Mouse (Mus musculus): ENCODE measurements around the gene Rem1. TPM values are rescaled to one million over a fixed set of nuclear protein-coding genes. Genes with fewer than 3 reads are reported as not detected.

The Rem1 gene
- total RNA-seq, 2 experiments from 2014 or later = 0.42 to 2.0 TPM

DNA sequence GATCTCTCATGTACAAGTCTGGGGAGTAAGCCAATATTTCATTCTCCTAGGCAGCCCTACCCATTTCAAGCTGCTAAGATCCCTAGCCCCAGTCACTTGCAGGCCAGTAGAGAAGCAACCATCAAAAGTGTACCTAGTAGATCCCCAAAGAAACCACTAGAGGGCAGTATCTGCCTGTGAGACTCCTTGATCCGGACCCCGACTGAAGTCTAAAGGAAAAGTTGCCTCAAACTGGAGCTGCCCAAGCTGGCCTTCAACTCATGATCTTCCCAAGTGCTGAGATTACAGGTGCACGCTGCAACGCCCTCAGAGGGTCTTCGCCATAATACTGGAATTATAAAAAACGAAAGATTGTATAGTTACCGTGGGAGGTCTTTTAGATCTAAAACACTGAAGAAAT, 11.2 kb upstream of the Rem1 start:
- DNase-seq (ENCODE audit: low spot score in 2 of 2) = peak; percentile 54 to 77
- Histone ChIP-seq H3K4me3 (no peak overlapping the region), H3K27ac (no peak overlapping the region)
- TF ChIP-seq CTCF (conservative IDR thresholded peaks at IDR 0.05) = peak; percentile 98

DNA sequence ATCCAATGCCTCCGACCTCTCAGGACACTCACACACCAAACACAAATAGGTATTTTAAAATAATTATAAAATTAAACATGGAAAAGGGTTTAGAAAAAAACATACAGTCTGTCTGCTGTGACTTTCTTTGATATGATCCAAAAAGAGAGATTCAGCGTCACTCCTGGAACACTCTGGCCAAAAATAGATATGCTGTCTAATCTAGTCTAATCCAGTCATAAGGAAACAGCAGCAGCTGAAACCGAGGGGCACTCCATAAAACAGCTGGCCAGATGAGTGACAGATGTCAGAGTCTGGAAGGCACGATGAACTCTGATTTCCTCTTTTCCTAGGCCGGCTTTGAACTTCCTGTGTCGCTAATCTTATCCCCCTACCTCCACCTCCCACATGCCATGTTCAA, 10.3 kb upstream of the Rem1 start:
- H3K4me3 ChIP-seq = no peak overlapping the region
- no peak overlapping the region for H3K27ac ChIP-seq
- TF ChIP-seq CTCF (conservative IDR thresholded peaks at IDR 0.05) = no peak
- no peak for DNase-seq (ENCODE audit: low spot score in 2 of 2)

DNA sequence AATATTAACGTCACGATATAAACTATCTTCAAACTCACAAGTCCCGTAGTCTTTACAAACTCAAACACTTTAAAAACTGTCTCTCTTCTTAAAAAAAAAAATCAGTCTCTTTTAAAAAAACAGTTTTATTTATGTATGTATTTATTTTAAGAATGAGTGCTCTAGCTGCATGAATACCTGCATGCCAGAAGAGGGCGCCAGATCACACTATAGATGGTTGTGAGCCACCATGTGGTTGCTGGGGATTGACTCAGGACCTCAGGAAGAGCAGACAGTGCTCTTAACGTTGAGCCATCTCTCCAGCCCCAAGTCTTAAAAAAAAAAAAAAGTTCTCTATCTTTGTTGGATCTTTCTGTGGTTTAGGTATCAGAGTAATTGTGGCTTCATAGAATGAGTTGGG, 9.4 kb upstream of the Rem1 start:
- H3K27ac ChIP-seq = no peak overlapping the region
- no peak for DNase-seq (ENCODE audit: low spot score in 2 of 2)
- TF ChIP-seq CTCF (conservative IDR thresholded peaks at IDR 0.05) = peak; percentile 61
- no peak overlapping the region for H3K4me3 ChIP-seq

DNA sequence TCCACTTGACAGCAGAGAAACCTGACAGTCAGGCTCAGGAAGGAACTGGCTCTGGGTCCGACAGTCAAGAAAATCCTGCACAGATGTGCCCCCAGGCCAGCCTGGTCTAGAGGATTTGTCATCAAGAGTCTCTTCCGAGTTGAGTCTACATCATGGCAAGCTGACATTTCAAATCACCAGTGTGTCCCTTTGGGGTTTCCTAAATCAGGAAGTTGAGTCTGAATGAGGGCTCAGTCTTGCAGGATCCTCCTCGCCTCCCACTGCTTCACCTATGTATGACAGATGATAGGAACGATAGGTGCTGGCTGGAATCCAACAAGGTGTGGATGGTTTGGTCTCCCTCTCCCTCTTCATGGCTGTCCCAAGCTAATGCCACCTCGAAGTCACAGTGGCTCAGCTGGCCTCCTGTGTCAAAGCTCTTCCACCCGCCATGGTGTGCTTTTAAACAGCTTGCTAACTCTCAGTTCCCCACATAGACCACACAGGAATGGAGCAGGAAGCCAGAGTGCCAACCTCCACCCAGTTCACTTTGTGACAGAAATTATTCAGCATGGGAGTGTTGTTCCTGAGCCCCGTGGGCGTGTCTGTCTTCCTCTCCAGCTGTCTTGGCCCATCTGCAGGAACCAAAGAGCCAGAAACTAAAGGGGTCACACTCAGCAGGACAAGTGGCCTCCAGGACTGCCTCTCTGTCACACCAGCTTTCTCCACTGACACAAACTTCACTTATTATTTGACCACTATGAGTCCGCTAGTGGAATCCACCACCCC, 6.2 kb upstream of the Rem1 start:
- H3K4me3 ChIP-seq = no peak overlapping the region
- no peak for TF ChIP-seq CTCF (conservative IDR thresholded peaks at IDR 0.05)
- DNase-seq (ENCODE audit: low spot score in 2 of 2) = no peak
- 0 out of 2 replicates have a peak overlapping the region, but pooled peaks have one; percentile 36 for H3K27ac ChIP-seq

DNA sequence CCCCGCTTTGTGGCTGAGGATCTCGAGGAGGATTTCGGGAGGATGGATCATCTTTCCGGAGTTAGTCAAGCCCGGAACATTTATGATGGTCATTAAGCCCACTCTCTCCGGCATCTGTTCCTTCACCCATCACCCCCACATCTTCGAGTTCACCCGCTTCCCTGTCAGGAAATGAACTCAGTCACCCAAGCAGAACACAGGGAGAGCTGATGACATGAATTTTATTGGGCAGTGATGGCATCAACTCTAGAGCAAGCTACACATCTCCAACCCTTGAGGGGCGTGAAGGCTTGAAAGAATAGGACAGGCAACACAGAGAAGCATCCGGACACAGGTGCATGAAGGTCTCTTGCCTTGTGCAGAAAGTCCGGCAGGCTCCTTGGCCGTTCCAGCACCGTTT, 4.6 kb upstream of the Rem1 start:
- no peak for DNase-seq (ENCODE audit: low spot score in 2 of 2)
- H3K4me3 ChIP-seq = no peak overlapping the region

DNA sequence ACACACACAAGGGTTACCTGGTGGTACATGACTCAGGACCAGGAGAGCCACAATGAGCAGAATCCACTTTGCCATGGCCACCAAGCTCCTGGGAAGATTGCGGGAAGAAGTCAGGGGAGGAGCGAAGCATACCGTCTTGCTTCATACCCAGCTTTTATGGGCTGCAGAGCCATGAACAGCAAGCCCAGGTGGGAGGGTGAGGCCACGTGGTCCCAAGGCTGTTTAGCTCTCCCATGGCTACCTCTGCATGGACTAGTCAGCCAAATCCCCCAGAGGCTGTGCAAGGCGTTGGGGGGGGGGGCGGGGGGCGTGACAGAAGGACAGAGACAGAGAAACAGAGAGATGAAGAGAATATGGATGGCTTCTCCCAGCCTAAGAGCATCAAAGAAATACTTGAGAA, 3.8 kb upstream of the Rem1 start, which contains the start of gene Defb25:
Gene Defb25 (minus strand): TSS at position 101 of the 400 bp plus-strand sequence.
- no peak within 1 kb of the TSS for H3K4me3 ChIP-seq
- no peak for DNase-seq (ENCODE audit: low spot score in 2 of 2)
- no peak for TF ChIP-seq CTCF (conservative IDR thresholded peaks at IDR 0.05)
- H3K27ac ChIP-seq = no peak within 1 kb of the TSS

More for the DNA sequence above, 4.6 kb upstream of the Rem1 start:
- H3K27ac ChIP-seq = no peak overlapping the region
- TF ChIP-seq CTCF (conservative IDR thresholded peaks at IDR 0.05) = no peak

DNA sequence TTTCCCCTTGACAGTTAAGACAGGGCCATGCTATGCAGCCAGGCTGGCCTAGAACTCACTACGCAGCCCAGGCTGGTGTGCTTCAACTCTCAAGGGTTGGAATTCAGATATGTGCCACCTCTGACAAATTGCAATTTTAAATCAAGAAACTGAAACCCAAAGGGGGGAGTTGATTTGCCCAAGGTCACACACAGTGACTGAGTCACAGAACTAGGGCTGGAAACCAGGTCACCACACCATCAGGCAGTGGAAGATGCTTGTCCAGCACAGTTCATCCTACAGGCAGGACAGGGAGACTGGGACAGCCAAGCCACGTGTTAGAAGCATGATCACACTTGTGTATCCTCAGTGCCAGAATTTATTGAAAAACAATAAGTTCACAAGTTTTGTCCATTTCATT, 2.2 kb upstream of the Rem1 start:
- Histone ChIP-seq H3K4me3 (no peak overlapping the region), H3K27ac (no peak overlapping the region)
- TF ChIP-seq CTCF (conservative IDR thresholded peaks at IDR 0.05) = no peak
- no peak for DNase-seq (ENCODE audit: low spot score in 2 of 2)

DNA sequence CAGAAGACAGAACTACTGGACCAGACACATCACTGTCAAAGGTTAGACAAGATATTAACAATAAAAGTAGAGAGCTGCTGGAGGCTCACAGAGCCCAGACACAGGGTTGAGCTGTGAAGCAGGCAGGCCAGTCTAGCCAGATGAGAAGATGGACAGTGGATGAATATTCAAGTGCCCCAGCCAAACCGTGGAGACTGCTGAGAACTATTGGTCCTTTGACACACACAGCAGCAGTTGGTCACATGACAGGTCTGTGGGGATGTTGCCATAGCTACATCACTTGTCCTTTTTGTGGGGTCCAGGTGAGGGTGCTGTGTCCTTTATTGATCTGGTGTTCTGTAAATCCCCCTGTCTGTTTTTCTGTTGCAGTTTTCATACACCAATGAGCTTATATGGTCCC, 1.5 kb upstream of the Rem1 start:
- no peak for DNase-seq (ENCODE audit: low spot score in 2 of 2)
- TF ChIP-seq CTCF (conservative IDR thresholded peaks at IDR 0.05) = no peak
- no peak overlapping the region for H3K4me3 ChIP-seq
- H3K27ac ChIP-seq = no peak overlapping the region

DNA sequence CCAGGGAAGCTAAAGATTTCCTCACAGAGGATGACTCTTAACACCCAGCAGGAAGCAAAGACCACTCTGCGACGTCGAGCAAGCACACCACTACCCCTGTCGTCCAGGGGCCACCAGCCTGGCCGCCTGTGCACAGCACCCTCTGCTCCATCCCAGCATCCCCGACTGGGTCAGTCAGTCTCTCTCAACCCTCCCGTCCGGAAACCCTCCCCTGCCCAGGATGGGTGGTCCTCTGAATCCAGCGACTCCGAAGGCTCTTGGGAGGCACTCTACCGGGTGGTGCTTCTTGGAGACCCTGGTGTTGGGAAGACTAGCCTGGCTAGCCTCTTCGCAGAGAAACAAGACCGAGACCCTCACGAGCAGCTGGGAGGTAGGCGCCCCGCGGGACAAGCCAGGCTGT, 1.3 kb downstream of the Rem1 start:
- TF ChIP-seq CTCF (conservative IDR thresholded peaks at IDR 0.05) = no peak
- no peak overlapping the region for H3K4me3 ChIP-seq
- no peak overlapping the region for H3K27ac ChIP-seq
- DNase-seq (ENCODE audit: low spot score in 2 of 2) = no peak

DNA sequence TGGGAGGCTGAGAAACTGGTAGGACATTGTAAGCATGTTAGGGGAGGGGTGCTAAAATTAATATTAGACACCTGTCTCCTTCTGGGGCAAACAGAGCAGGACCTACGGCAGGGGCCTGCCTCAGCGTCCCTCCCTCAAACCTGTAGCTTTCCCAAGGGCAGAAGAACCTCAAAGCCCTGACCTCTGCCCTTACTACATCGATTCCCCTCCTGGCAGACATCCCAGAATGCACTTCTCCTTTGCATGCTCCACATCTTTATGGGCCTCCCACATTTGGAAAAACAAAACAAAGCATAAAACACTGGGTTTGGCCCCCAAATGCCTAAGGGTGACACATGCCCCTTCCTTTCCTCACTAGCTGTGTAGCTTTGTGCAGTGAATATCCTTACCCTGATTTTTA, 2.5 kb downstream of the Rem1 start:
- Histone ChIP-seq H3K27ac (no peak overlapping the region), H3K4me3 (no peak overlapping the region)
- no peak for DNase-seq (ENCODE audit: low spot score in 2 of 2)
- TF ChIP-seq CTCF (conservative IDR thresholded peaks at IDR 0.05) = no peak

DNA sequence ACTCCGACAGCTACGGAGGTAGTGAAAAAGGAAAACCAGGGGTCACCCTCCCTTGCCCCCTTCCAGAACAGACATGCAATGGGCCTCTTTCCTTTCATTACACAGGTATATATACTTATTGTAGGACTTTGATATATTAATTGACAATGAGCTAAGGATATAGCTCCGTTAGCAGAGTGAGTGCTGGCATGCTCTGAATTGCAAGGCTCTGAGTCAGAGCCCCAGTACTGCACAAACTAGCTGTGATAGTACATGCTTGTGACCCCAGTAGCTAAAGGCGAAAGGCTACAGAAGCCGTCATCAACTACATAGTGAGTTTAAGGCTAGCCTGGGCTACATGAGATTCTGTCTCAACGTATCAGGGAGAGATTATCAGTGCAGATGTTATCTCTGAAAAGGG, 3.2 kb downstream of the Rem1 start:
- no peak for DNase-seq (ENCODE audit: low spot score in 2 of 2)
- H3K27ac ChIP-seq = no peak overlapping the region
- TF ChIP-seq CTCF (conservative IDR thresholded peaks at IDR 0.05) = no peak
- H3K4me3 ChIP-seq = no peak overlapping the region

DNA sequence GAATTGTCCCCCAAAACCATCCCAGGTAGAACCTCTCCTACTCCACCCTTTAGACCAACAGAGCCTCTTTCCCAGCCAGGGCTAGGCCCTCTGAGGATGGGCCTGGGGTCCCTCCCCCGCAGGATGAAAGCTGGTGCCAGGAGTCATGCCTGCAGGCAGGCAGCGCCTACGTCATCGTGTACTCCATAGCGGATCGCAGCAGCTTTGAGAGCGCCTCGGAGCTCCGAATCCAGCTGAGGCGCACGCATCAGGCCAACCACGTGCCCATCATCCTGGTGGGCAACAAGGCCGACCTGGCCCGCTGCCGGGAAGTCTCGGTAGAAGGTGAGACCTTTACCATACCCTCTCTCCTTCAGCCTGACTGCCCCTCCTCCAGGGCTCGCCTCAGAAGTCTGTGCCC, 6.6 kb downstream of the Rem1 start:
- DNase-seq (ENCODE audit: low spot score in 2 of 2) = no peak
- H3K4me3 ChIP-seq = no peak overlapping the region
- H3K27ac ChIP-seq = no peak overlapping the region
- TF ChIP-seq CTCF (conservative IDR thresholded peaks at IDR 0.05) = no peak

DNA sequence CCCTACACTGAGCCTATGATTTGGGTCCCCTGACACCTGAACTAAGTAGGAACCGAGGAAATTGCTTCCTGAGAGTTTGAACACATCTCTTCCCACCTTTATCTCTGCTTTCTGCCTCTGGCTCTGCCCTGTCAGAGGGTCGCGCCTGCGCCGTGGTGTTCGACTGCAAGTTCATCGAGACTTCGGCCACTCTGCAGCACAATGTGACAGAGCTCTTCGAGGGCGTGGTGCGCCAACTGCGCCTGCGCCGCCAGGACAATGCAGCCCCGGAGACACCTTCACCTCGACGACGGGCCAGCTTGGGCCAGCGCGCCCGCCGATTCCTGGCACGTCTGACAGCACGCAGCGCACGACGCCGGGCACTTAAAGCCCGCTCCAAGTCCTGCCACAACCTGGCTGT, 7.6 kb downstream of the Rem1 start:
- no peak overlapping the region for H3K4me3 ChIP-seq
- no peak for TF ChIP-seq CTCF (conservative IDR thresholded peaks at IDR 0.05)
- no peak overlapping the region for H3K27ac ChIP-seq
- DNase-seq (ENCODE audit: low spot score in 2 of 2) = no peak

DNA sequence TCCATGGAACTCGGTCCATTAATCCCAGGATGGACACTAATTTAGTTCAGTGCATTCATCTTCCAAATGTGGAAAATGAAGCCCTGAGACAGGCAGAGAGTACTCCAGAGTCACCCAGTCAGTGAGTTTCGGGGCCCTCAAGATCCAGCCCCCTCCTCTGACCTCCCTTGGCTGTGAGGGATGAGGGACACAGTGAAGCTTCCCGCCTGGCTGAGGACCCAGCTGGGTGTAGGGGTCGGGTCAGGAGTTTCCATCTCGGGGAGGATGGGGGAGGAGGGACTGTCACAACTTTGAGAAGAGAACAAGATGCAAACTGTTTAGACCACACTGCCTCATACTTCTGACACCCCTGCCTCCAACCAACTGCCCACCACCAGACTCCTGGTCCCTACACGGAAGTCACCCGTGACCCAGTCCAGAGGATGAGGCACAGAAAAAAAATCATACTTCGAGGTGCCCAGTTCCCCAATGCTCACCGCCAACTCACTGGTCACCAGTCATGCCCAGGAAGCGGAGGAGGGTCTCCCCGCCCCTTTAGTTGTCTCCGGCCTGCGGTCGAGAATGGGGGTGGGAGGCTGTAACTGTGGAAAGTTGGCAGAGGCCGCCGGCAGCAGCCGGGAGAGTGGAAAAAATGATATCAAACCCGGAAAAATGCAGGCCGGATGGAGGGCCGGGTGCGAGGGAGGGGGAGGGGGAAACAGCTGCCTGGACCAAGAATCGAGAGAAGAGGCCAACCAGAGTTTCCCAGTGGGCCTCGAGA, 9.7 kb downstream of the Rem1 start:
- DNase-seq (ENCODE audit: low spot score in 2 of 2) = no peak
- no peak for TF ChIP-seq CTCF (conservative IDR thresholded peaks at IDR 0.05)
- H3K27ac ChIP-seq = no peak overlapping the region
- H3K4me3 ChIP-seq = no peak overlapping the region

Measured in layer of hippocampus, adult 2 months (tissue).